Mouse (Mus musculus) kidney, postnatal 36 days (tissue): ENCODE data around the gene Opalin.

ENCODE experiments used
- DNase-seq, 2 experiments: peaks; one replicate each; pipeline ENCODE4 v3.0.0; 2021 to 2022; ENCODE audit warnings: mixed read lengths in 2 of 2

The Opalin gene

DNA sequence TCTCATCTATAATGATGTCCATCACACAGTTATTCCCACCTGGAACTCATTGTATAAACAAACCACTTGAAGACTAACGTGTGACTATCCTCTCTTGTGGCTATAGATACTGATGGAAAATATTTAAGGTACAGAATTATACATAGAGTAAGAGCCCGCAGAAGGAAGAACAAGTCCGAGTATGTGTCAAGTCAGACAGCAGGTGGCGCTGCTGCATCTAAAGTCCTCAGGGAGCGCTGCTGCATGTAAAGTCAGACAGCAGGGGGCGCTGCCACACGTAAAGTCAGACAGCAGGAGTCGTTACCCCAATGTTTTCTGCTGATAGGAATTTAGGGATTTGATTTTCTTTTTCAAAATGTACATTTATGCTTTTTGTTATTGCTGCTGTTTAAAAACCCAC is 5.4 kb downstream of the Opalin start:
- peak; percentile 82 to 96 for DNase-seq

GRCm38 (mm10) chr19:41054702-41055101 is 22.2 kb downstream of the Opalin start:
- no peak for DNase-seq

- peak; percentile 5 to 49 for DNase-seq
These were observed 23.4 kb downstream of the Opalin start for GRCm38 (mm10) chr19:41053530-41053929.

GRCm38 (mm10) chr19:41052247-41052646 is 24.7 kb downstream of the Opalin start:
- no peak for DNase-seq

DNA sequence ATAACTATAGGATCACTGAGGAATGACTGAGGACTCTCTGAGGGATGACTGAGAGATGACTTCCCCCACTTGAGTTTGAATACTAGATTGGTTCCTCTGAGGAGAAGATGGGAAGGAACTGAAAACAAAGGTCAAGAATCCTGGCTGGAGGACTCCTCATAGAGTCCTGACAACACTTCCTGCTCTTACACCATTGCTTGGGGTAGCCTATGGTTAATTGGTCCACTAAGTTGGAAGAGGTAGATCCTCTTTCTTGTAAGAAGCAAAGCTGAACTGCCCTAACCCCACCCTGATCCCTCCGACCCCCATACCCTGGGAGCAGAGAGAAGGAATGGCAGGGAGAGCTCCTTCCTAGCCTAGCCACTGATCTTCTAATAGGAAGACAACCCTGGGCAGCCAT is 25.2 kb downstream of the Opalin start:
- DNase-seq, result no peak

DNA sequence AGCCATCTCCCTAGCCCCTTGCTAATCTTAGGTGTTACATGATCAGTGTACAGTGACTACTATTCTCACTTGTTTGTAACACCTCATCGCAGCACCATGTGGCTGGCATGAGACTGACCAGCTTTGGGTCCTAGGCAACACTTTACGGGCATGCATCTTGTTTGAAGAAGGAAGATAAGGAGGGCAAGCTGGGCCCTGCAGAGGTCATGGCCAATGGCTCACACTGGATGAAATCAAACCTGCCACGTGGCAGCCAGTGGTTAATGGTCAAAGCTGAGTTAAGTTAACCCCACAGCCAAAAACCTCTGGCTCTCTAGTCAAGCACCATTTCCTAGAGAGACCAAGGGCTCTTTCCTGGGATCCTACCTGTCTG is 28.7 kb downstream of the Opalin start:
- no peak for DNase-seq

GRCm38 (mm10) chr19:41047437-41048186 is 29.3 kb downstream of the Opalin start:
- no peak for DNase-seq

- DNase-seq, result no peak
These were observed 31.7 kb downstream of the Opalin start for GRCm38 (mm10) chr19:41045091-41045770.

DNA sequence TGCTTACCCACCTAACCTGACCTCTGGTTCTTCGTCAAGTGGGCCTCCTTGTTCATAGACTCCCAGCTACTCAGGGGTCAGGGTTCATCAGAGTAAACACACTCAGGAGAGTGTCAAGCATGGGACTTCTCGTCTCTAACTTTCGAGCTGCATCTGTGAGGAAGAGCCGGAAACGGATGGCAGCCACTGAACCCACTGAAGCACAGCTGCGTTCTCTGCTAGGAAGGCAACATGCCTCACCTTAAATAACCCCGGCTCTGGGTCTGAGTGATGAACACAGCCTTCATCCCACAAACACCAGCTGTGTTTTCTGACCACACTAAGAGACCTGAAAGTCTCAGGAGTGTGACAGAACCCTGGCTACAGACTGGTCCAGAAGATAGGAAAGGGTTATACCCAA is 37.8 kb downstream of the Opalin start:
- no peak for DNase-seq

DNA sequence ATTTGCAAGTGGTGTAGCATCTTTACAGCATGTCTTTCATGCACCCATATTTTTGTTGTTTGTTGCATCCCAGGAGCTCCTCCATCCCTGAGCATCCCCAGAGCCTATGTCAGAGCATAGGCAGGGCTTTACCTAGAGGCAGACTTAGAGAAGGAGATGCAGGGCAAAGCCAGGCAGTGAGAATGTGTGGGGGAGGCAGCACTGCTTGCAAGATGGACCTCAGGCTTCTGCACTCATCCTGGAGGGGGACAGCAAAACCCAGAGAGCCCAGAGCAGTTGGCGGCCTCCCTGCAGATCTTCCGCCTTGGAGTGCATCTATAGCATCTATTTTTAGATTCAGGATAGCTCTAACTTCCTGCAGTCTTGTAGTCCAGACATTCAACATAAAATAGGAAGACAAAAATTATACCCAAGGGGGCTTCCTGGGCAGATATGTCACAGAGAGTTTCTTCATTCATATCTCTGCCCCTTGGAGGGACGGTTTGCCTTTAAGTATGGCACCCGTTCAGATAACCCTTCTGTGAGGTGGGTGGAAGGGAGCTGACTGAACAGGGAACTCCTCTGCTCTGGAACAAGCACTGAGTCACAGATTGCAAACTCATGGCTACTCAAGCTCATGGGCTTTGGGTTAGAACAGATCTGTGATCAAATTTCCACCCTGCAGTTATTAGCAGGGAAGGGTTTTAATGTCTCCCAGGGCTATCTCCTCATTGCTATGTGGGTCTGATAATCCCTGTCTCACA is 40.9 kb downstream of the Opalin start:
- no peak for DNase-seq

GRCm38 (mm10) chr19:41031869-41032268 is 45.0 kb downstream of the Opalin start:
- no peak for DNase-seq

DNA sequence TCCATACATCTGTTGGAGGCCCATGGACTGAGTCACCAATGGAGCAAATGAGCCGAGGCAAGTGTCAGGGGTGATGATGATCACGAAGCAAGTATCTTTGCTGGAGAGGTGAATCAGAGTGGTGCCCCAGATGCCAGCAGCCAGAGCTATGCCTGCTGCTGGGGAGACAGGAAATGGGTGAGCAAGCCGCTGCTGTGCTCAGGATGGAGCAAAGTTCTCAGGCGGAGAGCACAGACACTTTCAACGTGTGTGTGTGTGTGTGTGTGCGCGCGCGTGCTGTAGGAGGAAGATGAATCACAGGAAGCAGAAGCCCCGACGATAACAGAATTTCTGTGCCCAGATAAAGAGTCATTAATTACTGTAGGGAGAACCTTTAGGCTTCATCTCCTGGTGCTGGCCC is 45.9 kb downstream of the Opalin start:
- DNase-seq, result peak in 1 of 2 experiments; percentile 21

DNA sequence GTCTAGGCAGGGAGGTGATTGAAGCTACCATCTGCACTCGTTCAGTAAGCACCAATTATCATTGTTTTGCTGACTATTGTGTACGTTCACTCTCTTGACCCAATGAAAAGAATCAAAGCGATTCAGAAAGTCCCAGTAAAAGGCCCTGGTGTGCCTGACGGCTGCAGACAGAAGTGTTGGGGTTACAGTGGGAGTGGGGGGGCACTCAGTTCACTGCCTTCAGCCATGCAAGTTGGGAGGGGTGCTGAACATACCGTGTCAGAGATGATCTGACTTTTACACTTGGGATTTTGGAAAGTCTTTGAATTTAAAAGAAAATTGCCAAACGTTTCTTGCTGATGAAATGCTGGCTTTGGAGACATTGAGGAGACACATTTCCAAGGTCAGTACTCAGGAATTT is 46.8 kb downstream of the Opalin start:
- no peak for DNase-seq

DNA sequence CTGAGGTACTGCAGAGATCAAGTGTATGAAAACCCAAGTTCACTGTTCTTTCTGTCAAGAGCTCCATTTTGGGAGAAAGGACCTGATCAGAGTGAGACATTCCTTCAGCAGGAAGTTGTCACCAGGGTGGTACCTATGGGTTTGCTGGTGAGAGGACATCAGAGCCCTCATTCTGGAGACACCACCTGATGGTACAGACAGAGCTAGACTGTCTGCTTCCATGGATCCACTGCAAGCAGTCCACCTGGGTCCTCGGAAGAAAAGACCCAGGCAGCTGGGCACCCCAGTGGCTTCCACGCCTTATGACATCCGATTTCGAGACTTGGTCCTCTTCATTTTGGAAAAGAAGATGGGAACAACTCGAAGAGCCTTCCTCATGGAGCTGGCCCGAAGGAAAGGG is 47.7 kb downstream of the Opalin start, which contains the start of gene Dntt:
TSS of gene Dntt (plus strand) at position 57 of the 400 bp plus-strand sequence.
- DNase-seq, result no peak

DNA sequence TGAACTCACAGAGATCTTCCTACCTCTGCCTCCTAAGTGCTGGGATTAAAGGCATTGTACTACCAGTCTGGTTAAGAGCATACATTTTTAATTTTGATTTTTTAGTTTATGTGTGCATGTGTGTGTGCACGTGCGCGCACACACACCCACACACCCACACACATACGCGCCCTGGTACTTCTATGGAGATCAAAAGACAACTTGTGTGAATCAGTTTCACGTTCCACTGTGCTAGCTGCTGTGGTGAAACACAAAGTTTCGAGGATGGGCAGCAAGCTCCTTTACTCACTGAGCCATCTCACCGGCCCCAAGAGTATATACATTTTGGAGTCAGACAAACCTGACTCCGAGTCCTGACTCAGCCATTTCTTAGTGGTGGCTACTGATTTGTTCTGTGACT is 49.3 kb downstream of the Opalin start:
- no peak for DNase-seq

DNA sequence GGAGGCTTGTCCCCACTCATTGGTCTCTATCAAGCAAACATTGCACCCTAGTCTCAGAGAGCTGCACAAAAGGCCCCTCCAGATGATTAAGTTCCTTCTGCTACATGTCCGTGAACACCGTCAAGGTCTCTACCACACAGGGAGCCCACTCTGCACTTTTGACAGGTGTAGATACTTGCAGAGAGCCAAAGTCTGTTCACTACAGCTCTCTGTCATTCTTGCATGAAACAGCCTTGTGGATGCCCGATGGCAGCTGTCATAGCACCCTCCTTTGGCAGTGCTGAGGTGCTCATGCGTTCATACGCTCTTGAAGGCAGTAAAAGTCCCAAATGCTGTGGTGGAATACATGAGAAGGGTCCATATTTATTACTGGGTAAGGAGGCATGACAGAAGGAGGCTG is 49.9 kb downstream of the Opalin start:
- no peak for DNase-seq

- no peak for DNase-seq
These were observed 50.4 kb downstream of the Opalin start for GRCm38 (mm10) chr19:41026551-41026950.

DNA sequence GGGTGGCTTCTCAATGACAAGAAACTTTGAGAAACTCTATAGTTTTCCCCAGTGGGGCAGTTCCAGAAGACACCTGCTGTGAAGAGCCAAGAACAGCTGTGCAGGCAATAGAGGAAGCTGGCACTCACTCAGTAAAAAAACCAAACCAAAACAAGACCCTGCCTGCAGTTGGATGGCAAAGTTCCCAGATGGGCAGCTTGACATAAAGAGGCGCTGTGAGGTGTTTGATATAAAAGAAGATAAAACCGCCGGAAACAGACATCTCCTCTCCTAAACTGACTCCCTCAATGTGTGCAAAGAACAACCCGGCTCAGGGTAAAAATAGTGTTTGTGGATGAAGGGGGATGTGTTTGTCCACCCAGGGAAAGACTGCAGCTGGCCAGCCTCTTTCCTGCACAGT is 54.7 kb downstream of the Opalin start:
- no peak for DNase-seq

DNA sequence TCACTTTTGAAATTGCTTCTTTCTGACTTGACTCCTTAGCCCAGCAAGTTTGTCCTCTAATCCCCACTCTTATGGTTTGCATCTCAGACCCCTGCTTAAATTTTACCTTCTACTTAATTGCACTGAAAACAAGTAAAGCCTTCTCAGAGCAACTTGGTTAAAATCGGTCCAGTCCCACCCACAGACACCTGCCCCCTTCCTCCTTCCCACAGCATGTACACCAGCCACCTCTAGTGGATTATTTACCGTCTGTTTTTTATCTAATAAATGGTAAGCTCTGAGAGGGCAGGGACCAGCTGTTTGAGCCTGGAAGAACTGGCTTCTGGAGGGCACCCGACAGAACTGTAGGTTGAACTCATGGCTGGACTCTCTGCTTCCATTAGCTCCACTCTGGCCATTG is 56.4 kb downstream of the Opalin start:
- no peak for DNase-seq

GRCm38 (mm10) chr19:41019164-41019675 is 57.7 kb downstream of the Opalin start:
- DNase-seq, result no peak

- peak; percentile 50 to 74 for DNase-seq
These were observed 60.8 kb downstream of the Opalin start for GRCm38 (mm10) chr19:41015951-41016716.

GRCm38 (mm10) chr19:41014003-41014402 is 62.9 kb downstream of the Opalin start:
- no peak for DNase-seq

- DNase-seq, result no peak
These were observed 63.3 kb downstream of the Opalin start for GRCm38 (mm10) chr19:41013591-41013990.
